Mouse (Mus musculus) midbrain, embryonic 11.5 days (tissue): ENCODE results near the gene Ssbp4. TPM values are rescaled to one million over a fixed set of nuclear protein-coding genes. Genes with fewer than 3 reads are reported as not detected.
A peak's percentile ranks its signal among the peaks of the same experiment; 100 is the strongest.

Experiments
- ATAC-seq: fragments of 200-750 bp; cut with Nextera tagmentation; 2 replicates; pipeline ENCODE4 v1.8.0; 2017; ENCODE audit warnings: moderate TSS enrichment, moderate library complexity; ENCODE audit not compliant: low FRiP score
- DNase-seq: peaks from one replicate; pipeline ENCODE4 v3.0.0; 2015; ENCODE audit warnings: low spot score; ENCODE audit errors: missing footprints
- H3K27ac ChIP-seq: fragments of 300-500 bp; sonication (generic); 2 replicates; pipeline ENCODE4 v1.5.1; 2014; ENCODE audit warnings: low read depth, low read length
- H3K27me3 ChIP-seq: fragments of 300-500 bp; sonication (generic); 2 replicates; pipeline ENCODE4 v1.6.1; 2014; ENCODE audit warnings: mild to moderate bottlenecking, low read length, moderate library complexity, mixed read lengths; ENCODE audit not compliant: control insufficient read depth, insufficient read depth
- H3K36me3 ChIP-seq: fragments of 300-500 bp; sonication (generic); 2 replicates; pipeline ENCODE4 v1.6.1; 2014; ENCODE audit warnings: mild to moderate bottlenecking, low read length, moderate library complexity, mixed read lengths; ENCODE audit not compliant: control insufficient read depth, insufficient read depth
- H3K4me1 ChIP-seq: fragments of 300-500 bp; sonication (generic); 2 replicates; pipeline ENCODE4 v1.6.1; 2014; ENCODE audit warnings: low read length; ENCODE audit not compliant: control insufficient read depth, insufficient read depth
- H3K4me2 ChIP-seq: fragments of 300-500 bp; sonication (generic); 2 replicates; pipeline ENCODE4 v1.6.1; 2014; ENCODE audit warnings: mild to moderate bottlenecking, moderate library complexity
- H3K4me3 ChIP-seq: fragments of 300-500 bp; sonication (generic); 2 replicates; pipeline ENCODE4 v1.5.1; 2014; ENCODE audit warnings: low read depth, low read length
- H3K9ac ChIP-seq: fragments of 300-500 bp; sonication (generic); 2 replicates; pipeline ENCODE4 v1.6.1; 2014; ENCODE audit warnings: low read length
- H3K9me3 ChIP-seq: fragments of 300-500 bp; sonication (generic); 2 replicates; pipeline ENCODE4 v1.6.1; 2016; ENCODE audit warnings: low read length; ENCODE audit not compliant: control insufficient read depth
- WGBS: fragments of 180-500 bp; shearing (Covaris S2); extraction: QIAGEN DNeasy Blood & Tissue Kit; methylation state at CpG from one replicate; pipeline ENCODE4 v1.1.7; 2014; 5-methylcytosine and 5-hydroxymethylcytosine counted together
- polyA plus RNA-seq: library from polyadenylated mRNA; unstranded; fragments of >200 nt; fragmentation: Nextera tagmentation; extraction: Ambion mirVana; gene quantifications from 2 replicates; pipeline ENCODE4 v1.2.1, GENCODE M21; 2014

The Ssbp4 gene
- polyA plus RNA-seq, 1 experiment from 2014 or later = 96.9 TPM

GRCm38 (mm10) chr8:70636838-70637237 is 28.2 kb upstream of the Ssbp4 start:
- WGBS = 54% methylated on average over 8 of the region's 8 CpGs
- no peak overlapping the region for H3K27ac ChIP-seq

GRCm38 (mm10) chr8:70635527-70635926 is 26.9 kb upstream of the Ssbp4 start:
- H3K27me3 ChIP-seq = peaks cover 9% of the 10 kb centered on the region; the same call in 1 of the 2 replicates
- ATAC-seq (no peak), DNase-seq (no peak)
- H3K4me1 ChIP-seq = 0 out of 2 replicates have a peak, but pooled peaks cover under 1% of the 10 kb centered on the region
- no peaks in the 10 kb centered on the region for H3K36me3 ChIP-seq
- H3K27ac ChIP-seq = no peak overlapping the region
- no peaks in the 10 kb centered on the region for H3K9me3 ChIP-seq
- no peak overlapping the region for H3K4me2 ChIP-seq
- H3K4me3 ChIP-seq = no peak overlapping the region
- WGBS = 83% methylated on average over 6 of the region's 6 CpGs
- no peak overlapping the region for H3K9ac ChIP-seq

More at GRCm38 (mm10) chr8:70636838-70637237, 28.2 kb upstream of the Ssbp4 start:
- Histone ChIP-seq H3K4me3 (no peak overlapping the region), H3K36me3 (no peaks in the 10 kb centered on the region), H3K4me2 (no peak overlapping the region), H3K27me3 (no peaks in the 10 kb centered on the region; the same call in 1 of the 2 replicates), H3K9me3 (no peaks in the 10 kb centered on the region), H3K9ac (no peak overlapping the region), H3K4me1 (no peaks in the 10 kb centered on the region)
- no peak for ATAC-seq
- no peak for DNase-seq

- H3K4me3 ChIP-seq = no peak overlapping the region
- H3K27ac ChIP-seq = no peak overlapping the region
- no peak for DNase-seq
- no peak for ATAC-seq
- H3K9ac ChIP-seq = no peak overlapping the region
- no peak overlapping the region for H3K4me2 ChIP-seq
- H3K36me3 ChIP-seq = no peaks in the 10 kb centered on the region
- H3K27me3 ChIP-seq = peaks cover 10% of the 10 kb centered on the region; the same call in 1 of the 2 replicates
- peaks cover 10% of the 10 kb centered on the region; the same call in 1 of the 2 replicates for H3K4me1 ChIP-seq
- WGBS = 74% methylated on average over 6 of the region's 6 CpGs
- H3K9me3 ChIP-seq = no peaks in the 10 kb centered on the region
Measured at GRCm38 (mm10) chr8:70634066-70634465, 25.4 kb upstream of the Ssbp4 start.

- H3K4me2 ChIP-seq = no peak within 1 kb of the TSS
- ATAC-seq (no peak), DNase-seq (no peak)
- H3K9me3 ChIP-seq = no peaks in the 10 kb centered on the region
- no peak within 1 kb of the TSS for H3K9ac ChIP-seq
- WGBS = 72% methylated on average over 6 of the region's 6 CpGs
- H3K36me3 ChIP-seq = no peaks in the 10 kb centered on the region
- H3K4me3 ChIP-seq = no peak within 1 kb of the TSS
- H3K27ac ChIP-seq = no peak within 1 kb of the TSS
- H3K27me3 ChIP-seq = peaks cover 10% of the 10 kb centered on the region; the same call in 1 of the 2 replicates
- peaks cover 12% of the 10 kb centered on the region; the same call in 1 of the 2 replicates for H3K4me1 ChIP-seq
Measured at GRCm38 (mm10) chr8:70632346-70632892, 23.7 kb upstream of the Ssbp4 start, which contains the start of gene Gdf15. Gene Gdf15 (minus strand): TSS chr8:70632456.

- no peak overlapping the region for H3K4me3 ChIP-seq
Measured at GRCm38 (mm10) chr8:70631436-70631835, 22.8 kb upstream of the Ssbp4 start.

GRCm38 (mm10) chr8:70630532-70631381 is 22.1 kb upstream of the Ssbp4 start:
- Histone ChIP-seq H3K4me3 (no peak overlapping the region), H3K4me1 (peaks cover 12% of the 10 kb centered on the region; the same call in 1 of the 2 replicates), H3K27me3 (peaks cover 10% of the 10 kb centered on the region; the same call in 1 of the 2 replicates), H3K27ac (no peak overlapping the region), H3K9me3 (no peaks in the 10 kb centered on the region), H3K36me3 (no peaks in the 10 kb centered on the region), H3K9ac (no peak overlapping the region), H3K4me2 (no peak overlapping the region)
- DNase-seq (peak; percentile 92), ATAC-seq (peak; percentile 38)
- WGBS = 11% methylated on average over 22 of the region's 22 CpGs

More at GRCm38 (mm10) chr8:70631436-70631835, 22.8 kb upstream of the Ssbp4 start:
- Histone ChIP-seq H3K36me3 (no peaks in the 10 kb centered on the region), H3K4me1 (peaks cover 12% of the 10 kb centered on the region; the same call in 1 of the 2 replicates), H3K9ac (no peak overlapping the region), H3K4me2 (no peak overlapping the region), H3K27me3 (peaks cover 10% of the 10 kb centered on the region; the same call in 1 of the 2 replicates), H3K9me3 (no peaks in the 10 kb centered on the region), H3K27ac (no peak overlapping the region)
- 20% methylated on average over 24 of the region's 24 CpGs for WGBS
- no peak for DNase-seq
- ATAC-seq = no peak

GRCm38 (mm10) chr8:70629574-70630531 is 21.2 kb upstream of the Ssbp4 start:
- Histone ChIP-seq H3K4me2 (peak overlapping the region; percentile 52), H3K36me3 (no peaks in the 10 kb centered on the region), H3K27ac (no peak overlapping the region), H3K27me3 (peaks cover 10% of the 10 kb centered on the region; the same call in 1 of the 2 replicates), H3K4me3 (peak overlapping the region; percentile 48), H3K4me1 (peaks cover 12% of the 10 kb centered on the region; the same call in 1 of the 2 replicates), H3K9ac (peak overlapping the region; percentile 68), H3K9me3 (no peaks in the 10 kb centered on the region)
- WGBS = under 1% methylated on average over 60 of the region's 60 CpGs
- DNase-seq (peak; percentile 100), ATAC-seq (peak; percentile 93)

- no peak overlapping the region for H3K27ac ChIP-seq
- H3K9ac ChIP-seq = peak overlapping the region; percentile 68
- H3K4me1 ChIP-seq = peaks cover 12% of the 10 kb centered on the region; the same call in 1 of the 2 replicates
- ATAC-seq (peak; percentile 20; the same call in 1 of the 2 replicates), DNase-seq (no peak)
- H3K4me3 ChIP-seq = peak overlapping the region; percentile 48
- H3K9me3 ChIP-seq = no peaks in the 10 kb centered on the region
- H3K27me3 ChIP-seq = peaks cover 10% of the 10 kb centered on the region; the same call in 1 of the 2 replicates
- WGBS = 54% methylated on average over 7 of the region's 7 CpGs
- H3K36me3 ChIP-seq = no peaks in the 10 kb centered on the region
- H3K4me2 ChIP-seq = peak overlapping the region; percentile 52
Measured at GRCm38 (mm10) chr8:70628986-70629490, 20.4 kb upstream of the Ssbp4 start.
